Mouse (Mus musculus) embryonic fibroblast, embryonic 13.5 days (primary cell): Measurements from ENCODE around the gene Ankrd13a.

Experiments used
- CTCF ChIP-seq: IDR thresholded peaks from 2 replicates; pipeline ENCODE4 v1.5.1; 2011; ENCODE audit warnings: mild to moderate bottlenecking, control low read depth, low read length, moderate library complexity, borderline replicate concordance; ENCODE audit not compliant: insufficient read depth
- POLR2A ChIP-seq: IDR thresholded peaks from 2 replicates; pipeline ENCODE4 v1.6.1; 2011; ENCODE audit warnings: low read depth, mild to moderate bottlenecking, control low read depth, low read length, moderate library complexity

GRCm38 (mm10) chr5:114752397-114752796 is 22.1 kb upstream of the Ankrd13a start:
- TF ChIP-seq CTCF (no peak), POLR2A (no peak)
